Mouse (Mus musculus): ENCODE data around the gene Serpina1b. TPM values are rescaled to one million over a fixed set of nuclear protein-coding genes. Genes with fewer than 3 reads are reported as not detected.
"Not testable (repeated sequence)": the region's sequence is repeated elsewhere in the genome, so short reads cannot be mapped to it uniquely, and the experiment has no call there.

Serpina1b gene
- 1.5 TPM in 1 of 2 replicates, not detected in the other for polyA plus RNA-seq (2015; fragmentation: Nextera tagmentation; extraction: Ambion mirVana)

DNA sequence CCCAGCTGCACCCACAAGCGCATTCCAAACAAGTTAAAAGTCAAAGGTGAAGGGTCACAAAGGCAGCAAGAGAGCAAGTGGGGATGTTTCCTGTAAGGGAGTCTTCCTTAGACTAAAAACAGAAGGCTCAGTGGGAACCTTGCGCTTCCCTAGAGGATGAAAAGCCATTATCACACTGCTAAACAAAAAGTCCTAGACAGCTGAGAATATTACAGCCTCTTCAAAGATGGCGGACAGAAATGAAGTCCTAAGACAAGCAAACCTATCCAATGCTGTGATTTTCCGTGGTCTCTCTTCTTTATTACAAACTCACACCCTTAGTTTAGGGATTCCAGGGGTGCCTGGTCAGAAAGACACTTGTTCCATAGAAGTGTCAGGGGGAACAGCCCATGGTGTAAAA lies at the start of gene Serpina1b:
Gene Serpina1b (minus strand): TSS at position 101 of the 400 bp plus-strand sequence.
- H3K4me3 ChIP-seq; ATAC-seq (ENCODE audit: low FRiP score, low read depth); H3K9ac ChIP-seq; H3K36me3 ChIP-seq; H3K4me1 ChIP-seq (replicated peaks); H3K27ac ChIP-seq (replicated peaks); H3K4me2 ChIP-seq; H3K27me3 ChIP-seq; H3K9me3 ChIP-seq: not testable (repeated sequence)
- 85% methylated on average over 4 of the region's 4 CpGs for WGBS

DNA sequence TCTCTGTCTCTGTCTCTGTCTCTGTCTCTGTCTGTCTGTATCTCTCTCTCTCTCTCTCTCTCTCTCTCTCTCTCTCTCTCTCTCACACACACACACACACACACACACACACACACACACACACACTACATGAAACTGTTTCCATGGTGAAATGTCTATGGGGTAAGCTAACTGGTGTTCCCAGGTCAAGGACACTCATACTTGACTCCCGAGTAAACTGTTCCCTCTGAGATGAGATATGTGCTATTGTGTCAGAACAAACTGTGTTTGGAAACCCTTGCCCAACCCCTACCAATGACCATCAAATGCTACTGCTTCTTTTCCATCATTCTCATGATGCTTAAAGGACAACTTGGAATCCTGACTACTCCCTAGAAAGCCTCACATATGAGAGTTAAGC lies 36.7 kb upstream of the Serpina1b start:
- H3K4me3 ChIP-seq; H3K9ac ChIP-seq; H3K9me3 ChIP-seq; H3K27me3 ChIP-seq; H3K4me1 ChIP-seq (replicated peaks); H3K36me3 ChIP-seq; H3K4me2 ChIP-seq; ATAC-seq (ENCODE audit: low FRiP score, low read depth); H3K27ac ChIP-seq (replicated peaks): not testable (repeated sequence)
- WGBS, result 89% methylated on average over 1 of the region's 1 CpGs

DNA sequence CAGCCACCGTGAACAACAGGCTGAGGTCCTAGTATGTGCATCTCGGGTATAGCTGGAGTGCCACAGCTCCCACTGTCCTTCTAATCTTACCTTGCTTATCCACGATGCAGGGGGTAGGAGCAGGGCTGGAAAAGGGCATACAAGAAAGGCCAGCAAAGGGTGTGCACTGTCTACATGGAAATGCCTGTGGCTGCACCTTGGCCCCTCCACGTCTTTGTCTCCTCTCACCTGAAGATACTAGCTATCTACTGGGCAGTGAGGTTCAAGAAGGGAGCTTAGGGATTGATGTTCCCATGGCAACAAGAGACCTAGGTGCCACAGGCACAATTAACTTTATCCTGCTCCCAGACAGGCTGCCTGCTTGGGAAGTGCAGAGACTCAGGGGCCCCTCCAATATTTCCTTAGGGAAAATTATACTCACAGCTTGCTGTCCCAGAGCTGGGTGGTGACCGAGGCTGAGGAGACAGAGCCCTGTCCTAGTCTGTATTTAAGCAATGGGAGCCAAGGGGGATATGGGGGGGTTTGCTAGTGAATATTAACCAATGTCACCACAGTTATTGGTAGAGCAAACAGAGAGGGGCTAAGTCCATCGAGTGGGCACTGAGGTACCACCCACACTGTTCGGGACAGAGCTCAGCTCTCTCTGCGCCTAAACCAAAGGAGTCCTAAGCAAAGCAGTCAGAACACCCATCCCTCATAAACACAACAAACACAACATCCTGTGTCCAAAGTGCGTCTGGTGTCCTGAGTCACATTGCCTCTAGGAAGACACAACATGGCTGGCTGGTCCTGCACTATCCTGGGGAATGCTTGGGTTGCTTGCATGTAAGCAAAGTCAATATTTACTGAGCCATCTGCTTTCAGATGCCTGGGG lies 33.2 kb upstream of the Serpina1b start, which contains the start of gene Serpina1a:
Gene Serpina1a (minus strand): TSS at position 462 of the 874 bp plus-strand sequence.
- H3K4me3 ChIP-seq; ATAC-seq (ENCODE audit: low FRiP score, low read depth); H3K27ac ChIP-seq (replicated peaks); H3K9me3 ChIP-seq; H3K9ac ChIP-seq; H3K27me3 ChIP-seq; H3K4me1 ChIP-seq (replicated peaks); H3K4me2 ChIP-seq; H3K36me3 ChIP-seq: not testable (repeated sequence)
- WGBS, result 86% methylated on average over 9 of the region's 9 CpGs

DNA sequence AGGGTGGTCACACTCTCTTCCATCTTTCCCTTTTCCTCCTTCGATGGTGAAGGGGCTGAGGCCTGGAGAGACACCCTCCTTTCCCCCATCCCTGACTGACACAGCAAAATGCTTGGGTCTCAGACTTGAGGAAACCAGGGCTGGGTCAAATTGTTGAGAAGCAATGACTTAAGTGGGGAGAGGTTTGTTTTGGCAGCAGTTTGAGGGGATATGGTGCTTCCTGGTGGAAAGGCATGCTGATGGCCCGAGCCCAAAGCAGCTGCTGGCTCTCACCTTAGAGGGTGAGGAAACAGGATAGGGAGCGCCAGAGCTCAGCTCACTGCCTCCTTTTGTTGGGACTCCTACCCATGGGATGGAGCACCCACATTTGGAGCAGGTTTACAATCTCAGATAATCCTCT lies 30.8 kb upstream of the Serpina1b start:
- no peak for ATAC-seq (ENCODE audit: low FRiP score, low read depth)
- H3K27ac ChIP-seq (replicated peaks), result no peak overlapping the region
- no peaks in the 10 kb centered on the region for H3K36me3 ChIP-seq
- H3K9ac ChIP-seq, result no peak overlapping the region
- H3K4me1 ChIP-seq (replicated peaks), result no peaks in the 10 kb centered on the region
- no peak overlapping the region for H3K4me2 ChIP-seq
- H3K27me3 ChIP-seq, result no peaks in the 10 kb centered on the region
- no peak overlapping the region for H3K4me3 ChIP-seq
- WGBS, result 72% methylated on average over 3 of the region's 3 CpGs
- no peaks in the 10 kb centered on the region for H3K9me3 ChIP-seq

DNA sequence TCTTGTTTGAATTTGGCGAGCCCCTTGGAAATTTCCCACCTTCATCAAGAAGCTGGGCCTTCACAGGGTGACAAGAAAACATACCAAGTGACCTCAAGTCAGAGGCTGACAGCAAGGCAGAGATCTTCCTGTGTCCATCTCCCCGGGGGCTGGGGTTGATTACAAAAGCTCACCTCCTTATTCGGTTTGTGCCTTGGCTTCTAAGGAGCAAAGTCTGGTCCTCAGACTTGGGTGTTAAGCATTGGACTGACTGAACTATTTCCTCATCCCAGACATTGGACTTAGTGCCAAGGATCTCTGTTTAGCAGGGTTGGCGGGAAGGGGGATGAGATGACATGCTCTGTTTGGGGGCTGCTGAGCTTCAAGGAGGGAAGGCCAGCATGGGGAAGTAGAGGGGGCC lies 30.4 kb upstream of the Serpina1b start:
- not testable (repeated sequence) for H3K4me3 ChIP-seq; H3K27me3 ChIP-seq; H3K9ac ChIP-seq; H3K4me2 ChIP-seq; ATAC-seq (ENCODE audit: low FRiP score, low read depth); H3K36me3 ChIP-seq; H3K9me3 ChIP-seq; H3K4me1 ChIP-seq (replicated peaks); H3K27ac ChIP-seq (replicated peaks)
- 83% methylated on average over 3 of the region's 4 CpGs for WGBS

DNA sequence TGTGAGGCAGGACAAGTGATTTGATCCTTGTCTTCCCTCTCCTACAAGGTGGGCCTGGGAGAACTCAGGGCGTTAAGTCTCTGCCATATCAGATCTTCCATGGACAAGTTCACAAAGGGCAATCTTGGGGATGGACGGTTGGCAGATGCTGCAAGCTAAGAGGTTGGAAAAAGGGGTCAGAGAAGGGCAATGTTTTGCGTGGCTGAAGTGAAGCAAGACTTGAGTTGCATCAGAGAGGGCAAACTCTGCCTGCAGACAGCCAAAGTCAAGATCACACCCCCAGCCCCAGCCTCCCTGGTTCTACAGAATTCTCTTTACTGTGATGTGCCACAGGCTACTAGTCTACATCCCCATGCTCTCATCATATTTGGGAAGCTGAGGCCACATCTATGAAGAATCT lies 29.4 kb upstream of the Serpina1b start:
- H3K27ac ChIP-seq (replicated peaks); H3K36me3 ChIP-seq; H3K4me3 ChIP-seq; H3K27me3 ChIP-seq; H3K9ac ChIP-seq; ATAC-seq (ENCODE audit: low FRiP score, low read depth); H3K4me2 ChIP-seq; H3K9me3 ChIP-seq; H3K4me1 ChIP-seq (replicated peaks): not testable (repeated sequence)
- WGBS, result 81% methylated on average over 3 of the region's 3 CpGs

DNA sequence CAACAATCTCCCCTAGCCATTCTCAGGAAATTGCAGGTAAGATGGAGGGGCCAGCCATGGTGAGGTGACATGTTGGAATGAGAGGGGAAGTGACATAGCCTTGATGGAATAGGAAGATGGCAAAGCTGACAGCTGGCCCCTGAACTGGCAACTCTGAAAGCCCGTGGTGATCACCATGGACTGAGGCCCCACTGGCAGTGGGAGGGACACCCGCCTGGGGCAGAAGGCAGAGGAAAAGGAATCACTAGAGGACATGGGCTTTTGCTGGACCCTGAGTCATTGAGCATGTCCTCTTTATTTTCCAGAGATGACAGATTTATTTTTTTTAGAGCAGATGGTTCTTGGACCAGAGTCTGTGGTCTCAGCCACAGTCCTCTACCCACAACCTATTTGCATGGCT lies 22.9 kb upstream of the Serpina1b start:
- not testable (repeated sequence) for H3K4me3 ChIP-seq; H3K36me3 ChIP-seq; H3K9me3 ChIP-seq; H3K27me3 ChIP-seq; H3K4me1 ChIP-seq (replicated peaks); H3K9ac ChIP-seq; ATAC-seq (ENCODE audit: low FRiP score, low read depth); H3K27ac ChIP-seq (replicated peaks); H3K4me2 ChIP-seq
- 88% methylated on average over 2 of the region's 2 CpGs for WGBS

DNA sequence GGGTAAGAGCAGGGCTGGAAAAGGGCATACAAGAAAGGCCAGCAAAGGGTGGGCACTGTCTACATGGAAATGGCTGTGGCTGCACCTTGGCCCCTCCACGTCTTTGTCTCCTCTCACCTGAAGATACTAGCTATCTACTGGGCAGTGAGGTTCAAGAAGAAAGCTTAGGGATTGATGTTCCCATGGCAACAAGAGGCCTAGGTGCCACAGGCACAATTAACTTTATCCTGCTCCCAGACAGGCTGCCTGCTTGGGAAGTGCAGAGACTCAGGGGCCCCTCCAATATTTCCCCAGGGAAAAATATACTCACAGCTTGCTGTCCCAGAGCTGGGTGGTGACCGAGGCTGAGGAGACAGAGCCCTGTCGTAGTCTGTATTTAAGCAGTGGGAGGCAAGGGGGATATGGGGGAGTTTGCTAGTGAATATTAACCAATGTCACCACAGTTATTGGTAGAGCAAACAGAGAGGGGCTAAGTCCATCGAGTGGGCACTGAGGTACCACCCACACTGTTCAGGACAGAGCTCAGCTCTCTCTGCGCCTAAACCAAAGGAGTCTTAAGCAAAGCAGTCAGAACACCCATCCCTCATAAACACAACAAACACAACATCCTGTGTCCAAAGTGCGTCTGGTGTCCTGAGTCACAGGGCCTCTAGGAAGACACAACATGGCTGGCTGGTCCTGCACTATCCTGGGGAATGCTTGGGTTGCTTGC lies 2.4 kb downstream of the Serpina1b start:
- H3K9me3 ChIP-seq; H3K36me3 ChIP-seq; H3K9ac ChIP-seq; H3K4me2 ChIP-seq; H3K4me3 ChIP-seq; H3K4me1 ChIP-seq (replicated peaks); ATAC-seq (ENCODE audit: low FRiP score, low read depth); H3K27me3 ChIP-seq; H3K27ac ChIP-seq (replicated peaks): not testable (repeated sequence)
- 84% methylated on average over 6 of the region's 6 CpGs for WGBS

DNA sequence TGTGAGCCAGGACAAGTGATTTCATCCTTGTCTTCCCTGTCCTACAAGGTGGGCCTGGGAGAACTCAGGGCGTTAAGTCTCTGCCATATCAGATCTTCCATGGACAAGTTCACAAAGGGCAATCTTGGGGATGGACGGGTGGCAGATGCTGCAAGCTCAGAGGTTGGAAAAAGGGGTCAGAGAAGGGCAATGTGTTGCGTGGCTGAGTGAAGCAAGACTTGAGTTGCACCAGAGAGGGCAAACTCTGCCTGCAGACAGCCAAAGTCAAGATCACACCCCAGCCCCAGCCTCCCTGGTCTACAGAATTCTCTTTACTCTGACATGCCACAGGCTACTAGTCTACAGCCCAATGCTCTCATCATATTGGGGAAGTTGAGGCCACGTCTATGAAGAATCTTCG lies 6.3 kb downstream of the Serpina1b start:
- not testable (repeated sequence) for H3K36me3 ChIP-seq; H3K4me1 ChIP-seq (replicated peaks); H3K4me2 ChIP-seq; H3K9me3 ChIP-seq; H3K9ac ChIP-seq; H3K4me3 ChIP-seq; H3K27me3 ChIP-seq; ATAC-seq (ENCODE audit: low FRiP score, low read depth); H3K27ac ChIP-seq (replicated peaks)
- 75% methylated on average over 5 of the region's 5 CpGs for WGBS

DNA sequence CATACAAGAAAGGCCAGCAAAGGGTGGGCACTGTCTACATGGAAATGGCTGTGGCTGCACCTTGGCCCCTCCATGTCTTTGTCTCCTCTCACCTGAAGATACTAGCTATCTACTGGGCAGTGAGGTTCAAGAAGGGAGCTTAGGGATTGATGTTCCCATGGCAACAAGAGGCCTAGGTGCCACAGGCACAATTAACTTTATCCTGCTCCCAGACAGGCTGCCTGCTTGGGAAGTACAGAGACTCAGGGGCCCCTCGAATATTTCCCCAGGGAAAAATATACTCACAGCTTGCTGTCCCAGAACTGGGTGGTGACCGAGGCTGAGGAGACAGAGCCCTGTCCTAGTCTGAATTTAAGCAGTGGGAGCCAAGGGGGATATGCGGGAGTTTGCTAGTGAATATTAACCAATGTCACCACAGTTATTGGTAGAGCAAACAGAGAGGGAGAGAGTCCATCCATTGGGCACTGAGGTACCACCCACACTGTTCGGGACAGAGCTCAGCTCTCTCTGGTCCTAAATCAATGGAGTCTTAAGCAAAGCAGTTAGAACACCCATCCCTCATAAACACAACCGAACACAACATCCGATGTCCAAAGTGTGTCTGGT lies 56.8 kb downstream of the Serpina1b start, which contains the start of gene Serpina1d:
Gene Serpina1d (minus strand): TSS at position 347 of the 606 bp plus-strand sequence.
- not testable (repeated sequence) for H3K9ac ChIP-seq; H3K27ac ChIP-seq (replicated peaks); H3K36me3 ChIP-seq; H3K9me3 ChIP-seq; H3K27me3 ChIP-seq; H3K4me3 ChIP-seq; ATAC-seq (ENCODE audit: low FRiP score, low read depth); H3K4me1 ChIP-seq (replicated peaks); H3K4me2 ChIP-seq
- 86% methylated on average over 6 of the region's 6 CpGs for WGBS

DNA sequence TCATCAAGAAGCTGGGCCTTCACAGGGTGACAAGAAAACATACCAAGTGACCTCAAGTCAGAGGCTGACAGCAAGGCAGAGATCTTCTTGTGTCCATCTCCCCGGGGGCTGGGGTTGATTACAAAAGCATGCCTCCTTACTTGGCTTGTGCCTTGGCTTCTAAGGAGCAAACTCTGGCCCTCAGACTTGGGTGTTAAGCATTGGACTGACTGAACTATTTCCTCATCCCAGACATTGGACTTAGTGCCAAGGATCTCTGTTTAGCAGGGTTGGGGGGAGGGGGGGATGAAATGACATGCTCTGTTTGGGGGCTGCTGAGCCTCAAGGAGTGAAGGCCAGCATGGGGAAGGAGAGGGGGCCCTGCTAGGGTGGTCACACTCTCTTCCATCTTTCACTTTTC lies 59.6 kb downstream of the Serpina1b start:
- not testable (repeated sequence) for H3K9ac ChIP-seq; H3K27ac ChIP-seq (replicated peaks); H3K4me1 ChIP-seq (replicated peaks); ATAC-seq (ENCODE audit: low FRiP score, low read depth); H3K9me3 ChIP-seq; H3K4me2 ChIP-seq; H3K4me3 ChIP-seq; H3K27me3 ChIP-seq; H3K36me3 ChIP-seq
- 70% methylated on average over 1 of the region's 1 CpGs for WGBS

DNA sequence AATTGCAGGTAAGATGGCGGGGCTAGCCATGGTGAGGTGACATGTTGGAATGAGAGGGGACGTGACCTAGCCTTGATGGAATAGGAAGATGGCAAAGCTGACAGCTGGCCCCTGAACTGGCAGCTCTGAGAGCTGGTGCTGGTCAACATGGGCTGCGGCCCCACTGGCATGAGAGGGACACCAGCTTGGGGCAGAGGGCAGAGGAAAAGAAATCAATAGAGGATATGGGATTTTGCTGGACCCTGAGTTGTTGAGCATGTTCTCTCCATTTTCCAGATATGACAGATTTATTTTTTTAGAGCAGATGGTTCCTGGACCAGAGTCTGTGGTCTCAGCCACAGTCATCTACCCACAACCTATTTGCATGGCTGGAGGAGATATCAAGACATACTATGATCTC lies 67.1 kb downstream of the Serpina1b start:
- not testable (repeated sequence) for H3K36me3 ChIP-seq; H3K27me3 ChIP-seq; H3K4me3 ChIP-seq; ATAC-seq (ENCODE audit: low FRiP score, low read depth); H3K9me3 ChIP-seq; H3K27ac ChIP-seq (replicated peaks); H3K4me2 ChIP-seq; H3K4me1 ChIP-seq (replicated peaks); H3K9ac ChIP-seq
- 81% methylated on average over 3 of the region's 3 CpGs for WGBS

Measured in hindbrain, embryonic 15.5 days (tissue).